Mouse (Mus musculus) heart, postnatal 0 days (tissue): ENCODE results near the gene Mlxip. TPM values are rescaled to one million over a fixed set of nuclear protein-coding genes. Genes with fewer than 3 reads are reported as not detected.
A peak's percentile ranks its signal among the peaks of the same experiment; 100 is the strongest.

ENCODE experiments used
- ATAC-seq: fragments of 200-750 bp; cut with Nextera tagmentation; 2 replicates; pipeline ENCODE4 v1.8.0; 2017; ENCODE audit warnings: low read depth, moderate number of reproducible peaks, moderate library complexity; ENCODE audit not compliant: insufficient read depth
- DNase-seq: peaks from one replicate; pipeline ENCODE4 v3.0.0-alpha.2; 2016; ENCODE audit warnings: low spot score
- H3K27ac ChIP-seq: fragments of 300-500 bp; sonication (generic); 2 replicates; pipeline ENCODE4 v1.5.1; 2014; ENCODE audit warnings: low read depth, mild to moderate bottlenecking
- H3K27me3 ChIP-seq: fragments of 300-500 bp; sonication (generic); 2 replicates; pipeline ENCODE4 v1.6.1; 2014; ENCODE audit warnings: low read length, mixed read lengths; ENCODE audit not compliant: control insufficient read depth, insufficient read depth
- H3K36me3 ChIP-seq: fragments of 300-500 bp; sonication (generic); replicated peaks from 2 replicates; pipeline ENCODE4 v1.6.1; 2014; ENCODE audit warnings: low read length, mixed read lengths; ENCODE audit not compliant: control insufficient read depth, insufficient read depth
- H3K4me1 ChIP-seq: fragments of 300-500 bp; sonication (generic); 2 replicates; pipeline ENCODE4 v1.6.1; 2014; ENCODE audit warnings: antibody characterized with exemption; ENCODE audit not compliant: control insufficient read depth, insufficient read depth
- H3K4me2 ChIP-seq: fragments of 300-500 bp; sonication (generic); 2 replicates; pipeline ENCODE4 v1.6.1; 2014; ENCODE audit warnings: low read depth, mild to moderate bottlenecking, low read length, moderate library complexity
- H3K4me3 ChIP-seq: fragments of 300-500 bp; sonication (generic); 2 replicates; pipeline ENCODE4 v1.5.1; 2014; ENCODE audit warnings: low read depth, low read length
- H3K9ac ChIP-seq: fragments of 300-500 bp; sonication (generic); replicated peaks from 2 replicates; pipeline ENCODE4 v1.6.1; 2014; ENCODE audit warnings: low read depth, low read length, mixed read lengths
- H3K9me3 ChIP-seq: fragments of 300-500 bp; sonication (generic); replicated peaks from 2 replicates; pipeline ENCODE4 v1.6.1; 2016; ENCODE audit warnings: low read length; ENCODE audit not compliant: control insufficient read depth
- CTCF ChIP-seq: IDR thresholded peaks from 2 replicates; pipeline ENCODE4 v1.5.1; 2016; ENCODE audit warnings: antibody characterized with exemption, control low read depth, low read depth
- EP300 ChIP-seq: IDR thresholded peaks from 2 replicates; pipeline ENCODE4 v1.6.1; 2016; ENCODE audit warnings: antibody characterized with exemption, low read depth
- WGBS: fragments of 180-500 bp; shearing (Covaris S2); extraction: QIAGEN DNeasy Blood & Tissue Kit; methylation state at CpG from one replicate; pipeline ENCODE4 v1.1.7; 2014; 5-methylcytosine and 5-hydroxymethylcytosine counted together
- polyA plus RNA-seq: library from polyadenylated mRNA; unstranded; fragments of >200 nt; fragmentation: Nextera tagmentation; extraction: Ambion mirVana; gene quantifications from 2 replicates; pipeline ENCODE4 v1.2.1, GENCODE M21; 2015
- total RNA-seq: library from RNA; depleted of rRNA; stranded (reverse); fragments of >200 nt; gene quantifications from 2 replicates; pipeline ENCODE4 v1.2.3, GENCODE M21; 2014; ENCODE audit warnings: low replicate concordance; rRNA removed

The Mlxip gene
- 12.0 and 13.4 TPM in 2 replicates for total RNA-seq
- 5.9 and 7.3 TPM in 2 replicates for polyA plus RNA-seq

- Histone ChIP-seq H3K27ac (peak within 1 kb of the TSS; percentile 95), H3K4me1 (peaks cover 32% of the 10 kb centered on the region), H3K36me3 (0 out of 2 replicates have a peak, but pooled peaks cover 4% of the 10 kb centered on the region), H3K27me3 (no peaks in the 10 kb centered on the region), H3K9ac (peak within 1 kb of the TSS; percentile 91), H3K4me2 (peak within 1 kb of the TSS; percentile 93), H3K9me3 (no peaks in the 10 kb centered on the region), H3K4me3 (peak within 1 kb of the TSS; percentile 93)
- ATAC-seq (peak; percentile 96), DNase-seq (peak; percentile 97)
- under 1% methylated on average over 50 of the region's 50 CpGs for WGBS
- TF ChIP-seq CTCF, result no peak
- TF ChIP-seq EP300, result peak; percentile 75; the same call in 1 of the 2 replicates
Observed at GRCm38 (mm10) chr5:123394303-123394956, at the start of gene Mlxip. Mlxip (plus strand) TSS chr5:123394798.

DNA sequence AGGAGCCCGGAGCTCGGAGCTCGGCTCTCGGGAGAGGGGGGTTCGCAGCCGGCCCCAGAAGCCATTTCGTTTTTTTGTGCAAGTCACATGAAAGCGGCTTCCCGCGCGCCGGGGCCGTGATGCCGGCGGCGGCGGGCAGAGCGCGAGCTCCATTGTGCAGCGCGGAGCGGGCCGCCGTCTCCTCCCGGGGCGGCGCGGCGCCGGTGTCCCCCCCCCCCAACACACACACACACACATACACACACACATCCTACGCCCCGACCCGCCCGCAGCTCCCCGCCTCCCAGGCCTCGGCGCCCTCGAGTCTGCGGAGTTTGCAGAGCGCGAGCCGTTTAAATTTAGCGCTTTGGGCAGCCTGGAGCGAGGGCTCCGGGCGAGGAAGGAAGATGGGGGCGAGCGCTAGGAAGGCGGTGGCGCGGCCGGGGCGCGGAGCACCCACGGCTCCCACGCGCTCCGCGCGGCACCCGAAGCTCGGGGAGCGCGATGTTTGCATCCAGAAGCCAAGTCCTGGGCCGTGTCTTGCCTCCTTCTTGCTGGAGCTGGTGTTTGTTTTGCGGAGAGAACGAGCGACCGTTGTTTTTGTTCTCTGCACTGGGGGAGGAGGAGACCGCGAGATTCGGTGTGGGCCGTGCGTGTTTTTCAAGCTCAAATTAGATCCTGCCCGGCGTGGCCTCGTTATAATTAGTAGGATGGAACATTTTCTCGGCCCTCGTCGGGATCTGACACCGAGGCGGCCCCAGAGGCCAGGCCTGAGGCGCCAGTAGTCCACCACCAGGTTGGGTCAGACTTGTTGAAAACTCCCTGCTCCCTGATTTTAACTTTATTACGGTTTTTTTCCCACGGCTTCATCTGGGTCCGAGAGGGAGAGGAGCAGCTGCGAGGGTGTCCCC, 49.4 kb upstream of the Mlxip start:
- Histone ChIP-seq H3K4me2 (peak overlapping the region; percentile 93), H3K4me3 (peak overlapping the region; percentile 84), H3K36me3 (no peaks in the 10 kb centered on the region), H3K27me3 (no peaks in the 10 kb centered on the region), H3K9me3 (no peaks in the 10 kb centered on the region), H3K27ac (peak overlapping the region; percentile 97), H3K9ac (peak overlapping the region; percentile 89), H3K4me1 (peaks cover 12% of the 10 kb centered on the region)
- peak; percentile 44 for ATAC-seq
- WGBS, result under 1% methylated on average over 56 of the region's 87 CpGs
- DNase-seq, result peak; percentile 35
- no peak for TF ChIP-seq EP300
- no peak for TF ChIP-seq CTCF

DNA sequence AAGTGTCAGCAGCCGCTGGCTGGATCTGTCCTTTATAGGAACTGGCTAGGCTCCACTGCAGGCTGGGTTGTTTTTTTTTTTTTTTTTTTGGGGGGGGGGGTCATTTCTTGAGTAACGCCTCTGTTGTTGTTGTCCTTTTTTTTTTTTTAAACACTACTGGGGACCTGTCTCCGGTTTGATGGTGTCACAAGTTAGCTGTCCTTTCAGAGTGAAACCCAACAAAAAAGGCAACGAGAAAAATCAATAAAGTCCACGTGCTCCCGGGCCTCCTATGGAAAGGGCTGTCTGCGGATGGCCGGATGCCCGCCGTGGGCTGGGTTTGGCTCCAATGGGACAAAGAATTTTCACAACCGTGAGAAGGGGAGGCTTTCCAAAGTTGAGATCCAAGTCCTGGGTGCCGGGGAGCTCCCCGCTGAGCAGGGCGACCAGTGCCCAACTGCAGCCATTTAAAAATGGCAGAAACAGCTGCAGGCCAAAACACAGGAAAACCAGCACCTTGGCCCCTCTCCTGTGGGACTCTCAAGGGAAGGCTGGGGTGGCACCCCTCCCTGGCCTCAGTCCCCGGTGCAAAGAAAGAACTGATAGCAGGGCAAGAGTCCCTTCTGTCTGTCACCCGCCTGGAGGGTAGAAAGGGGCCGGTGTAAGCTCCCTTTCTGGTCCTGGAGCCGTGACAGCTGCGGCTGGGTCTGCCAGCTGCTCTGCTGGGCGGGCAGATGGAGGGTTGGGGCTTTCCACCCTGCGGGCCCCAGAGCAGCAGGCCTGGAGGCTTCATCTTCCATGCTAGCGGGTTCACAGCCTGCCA, 48.5 kb upstream of the Mlxip start:
- ATAC-seq, result peak; percentile 45
- peak overlapping the region; percentile 93 for H3K4me2 ChIP-seq
- TF ChIP-seq EP300 (no peak), CTCF (no peak)
- H3K36me3 ChIP-seq, result no peaks in the 10 kb centered on the region
- H3K27ac ChIP-seq, result peak overlapping the region; percentile 97
- H3K4me1 ChIP-seq, result peaks cover 15% of the 10 kb centered on the region
- peak; percentile 68 for DNase-seq
- H3K27me3 ChIP-seq, result no peaks in the 10 kb centered on the region
- peak overlapping the region; percentile 89 for H3K9ac ChIP-seq
- 2% methylated on average over 22 of the region's 22 CpGs for WGBS
- peak overlapping the region; percentile 84 for H3K4me3 ChIP-seq
- H3K9me3 ChIP-seq, result no peaks in the 10 kb centered on the region

DNA sequence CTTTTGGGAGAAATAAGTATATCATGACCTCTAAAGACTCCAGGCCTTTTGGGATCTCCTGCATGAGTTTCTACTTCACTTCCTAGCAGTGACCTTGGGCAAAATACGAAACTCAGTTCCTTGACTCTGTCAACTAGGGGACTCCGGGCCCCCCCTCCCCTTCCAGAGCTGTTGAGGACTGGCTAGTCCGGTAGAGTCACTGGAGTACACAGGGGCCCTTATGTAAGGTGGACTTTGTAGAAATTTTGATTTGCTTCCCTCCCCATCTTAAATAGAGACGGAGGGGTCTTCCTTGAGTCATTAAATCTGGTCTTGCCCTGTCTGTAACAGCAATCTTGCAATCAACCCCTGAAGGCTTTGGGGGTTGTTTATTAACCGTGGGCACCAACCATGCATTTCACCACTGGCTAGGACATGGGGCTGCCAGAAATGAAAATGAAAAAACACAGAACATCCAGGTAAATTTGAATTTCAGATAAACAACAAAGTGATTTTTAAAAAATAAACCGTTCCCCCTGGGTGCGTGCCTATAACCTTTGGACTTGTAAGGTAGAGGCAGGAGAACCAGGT, 47.8 kb upstream of the Mlxip start:
- Histone ChIP-seq H3K9ac (peak overlapping the region; percentile 56), H3K4me2 (peak overlapping the region; percentile 93), H3K9me3 (no peaks in the 10 kb centered on the region), H3K4me3 (peak overlapping the region; percentile 84), H3K4me1 (peaks cover 16% of the 10 kb centered on the region), H3K27ac (peak overlapping the region; percentile 97), H3K36me3 (no peaks in the 10 kb centered on the region), H3K27me3 (no peaks in the 10 kb centered on the region)
- 64% methylated on average over 7 of the region's 7 CpGs for WGBS
- ATAC-seq (no peak), DNase-seq (no peak)
- TF ChIP-seq EP300, result no peak

GRCm38 (mm10) chr5:123347985-123348384, 46.6 kb upstream of the Mlxip start:
- 0 out of 2 replicates have a peak overlapping the region, but pooled peaks have one; percentile 13 for H3K27ac ChIP-seq
- H3K4me2 ChIP-seq, result no peak overlapping the region
- H3K9ac ChIP-seq, result no peak overlapping the region
- TF ChIP-seq CTCF, result no peak
- TF ChIP-seq EP300, result no peak
- no peaks in the 10 kb centered on the region for H3K9me3 ChIP-seq
- ATAC-seq (no peak), DNase-seq (no peak)
- no peaks in the 10 kb centered on the region for H3K27me3 ChIP-seq
- H3K36me3 ChIP-seq, result no peaks in the 10 kb centered on the region
- peaks cover 16% of the 10 kb centered on the region for H3K4me1 ChIP-seq
- no peak overlapping the region for H3K4me3 ChIP-seq
- 82% methylated on average over 2 of the region's 2 CpGs for WGBS
